Mouse (Mus musculus) erythroblast, adult 5-6 weeks (primary cell): ENCODE measurements around the gene Btnl6. TPM values are rescaled to one million over a fixed set of nuclear protein-coding genes. Genes with fewer than 3 reads are reported as not detected.
"Not testable (repeated sequence)": the region's sequence is repeated elsewhere in the genome, so short reads cannot be mapped to it uniquely, and the experiment has no call there.

Experiments used
- ATAC-seq: replicated peaks from 2 replicates; pipeline ENCODE4 v1.8.0; 2016; ENCODE audit warnings: moderate number of reproducible peaks, mild to moderate bottlenecking, moderate TSS enrichment, inconsistent platforms; ENCODE audit not compliant: poor library complexity, low FRiP score, severe bottlenecking
- total RNA-seq, 2 experiments: library from RNA; stranded (forward) in 1 of 2; stranded (reverse) in 1 of 2; fragments of 150-400 nt in 1 of 2; fragments of 200-764, 138-1000 nt in 1 of 2; gene quantifications; 2 replicates each; pipeline versions ENCODE4 v1.2.3 to v1.2.4; 2015 to 2017; ENCODE audit warnings: low replicate concordance in 2 of 2

Btnl6 gene
- total RNA-seq (2015; ENCODE audit: low replicate concordance) (not detected in 2 replicates), total RNA-seq (2017; ENCODE audit: low replicate concordance) (0.77 TPM in 1 of 2 replicates, not detected in the other)

GRCm38 (mm10) chr17:34517252-34517651 lies at the start of gene Btnl6:
TSS of gene Btnl6 (minus strand) at chr17:34517352.
- no peak for ATAC-seq

- no peak for ATAC-seq
Observed at GRCm38 (mm10) chr17:34564796-34565195, 47.6 kb upstream of the Btnl6 start.

GRCm38 (mm10) chr17:34564003-34564421 lies 46.9 kb upstream of the Btnl6 start, which contains the start of gene Notch4:
TSS of gene Notch4 (plus strand) at chr17:34564268.
- no peak for ATAC-seq

GRCm38 (mm10) chr17:34563354-34563753 lies 46.2 kb upstream of the Btnl6 start:
- ATAC-seq = no peak

GRCm38 (mm10) chr17:34562595-34562994 lies 45.4 kb upstream of the Btnl6 start:
- no peak for ATAC-seq

- ATAC-seq = no peak
Observed at GRCm38 (mm10) chr17:34561200-34561599, 44.0 kb upstream of the Btnl6 start.

- ATAC-seq = no peak
Observed at GRCm38 (mm10) chr17:34560438-34560837, 43.3 kb upstream of the Btnl6 start.

- no peak for ATAC-seq
Observed at GRCm38 (mm10) chr17:34559895-34560294, 42.7 kb upstream of the Btnl6 start.

GRCm38 (mm10) chr17:34559116-34559515 lies 42.0 kb upstream of the Btnl6 start:
- ATAC-seq = no peak

- ATAC-seq = no peak
Observed at GRCm38 (mm10) chr17:34557411-34557810, 40.3 kb upstream of the Btnl6 start.

- no peak for ATAC-seq
Observed at GRCm38 (mm10) chr17:34556406-34556805, 39.3 kb upstream of the Btnl6 start.

GRCm38 (mm10) chr17:34555483-34555882 lies 38.3 kb upstream of the Btnl6 start:
- peak; percentile 81 for ATAC-seq

- ATAC-seq = no peak
Observed at GRCm38 (mm10) chr17:34549843-34550242, 32.7 kb upstream of the Btnl6 start.

GRCm38 (mm10) chr17:34549156-34549555 lies 32.0 kb upstream of the Btnl6 start:
- ATAC-seq = no peak

- ATAC-seq = no peak
Observed at GRCm38 (mm10) chr17:34547601-34548000, 30.4 kb upstream of the Btnl6 start.

GRCm38 (mm10) chr17:34546797-34547196 lies 29.6 kb upstream of the Btnl6 start:
- ATAC-seq = no peak

- ATAC-seq = not testable (repeated sequence)
Observed at GRCm38 (mm10) chr17:34543567-34543966, 26.4 kb upstream of the Btnl6 start.

GRCm38 (mm10) chr17:34532671-34533070 lies 15.5 kb upstream of the Btnl6 start:
- no peak for ATAC-seq

- no peak for ATAC-seq
Observed at GRCm38 (mm10) chr17:34519001-34519400, 1.8 kb upstream of the Btnl6 start.

- not testable (repeated sequence) for ATAC-seq
Observed at GRCm38 (mm10) chr17:34518571-34518970, 1.4 kb upstream of the Btnl6 start.

- ATAC-seq = no peak
Observed at GRCm38 (mm10) chr17:34517795-34518194, 643 bp upstream of the Btnl6 start.

- ATAC-seq = no peak
Observed at GRCm38 (mm10) chr17:34516514-34516913, 638 bp downstream of the Btnl6 start.
